Mouse (Mus musculus): ENCODE results near the gene Galk1. TPM values are rescaled to one million over a fixed set of nuclear protein-coding genes. Genes with fewer than 3 reads are reported as not detected.
"Not testable (repeated sequence)": the region's sequence is repeated elsewhere in the genome, so short reads cannot be mapped to it uniquely, and the experiment has no call there.

Gene Galk1
- polyA plus RNA-seq, 1 experiment from 2014 or later: 210 TPM

DNA sequence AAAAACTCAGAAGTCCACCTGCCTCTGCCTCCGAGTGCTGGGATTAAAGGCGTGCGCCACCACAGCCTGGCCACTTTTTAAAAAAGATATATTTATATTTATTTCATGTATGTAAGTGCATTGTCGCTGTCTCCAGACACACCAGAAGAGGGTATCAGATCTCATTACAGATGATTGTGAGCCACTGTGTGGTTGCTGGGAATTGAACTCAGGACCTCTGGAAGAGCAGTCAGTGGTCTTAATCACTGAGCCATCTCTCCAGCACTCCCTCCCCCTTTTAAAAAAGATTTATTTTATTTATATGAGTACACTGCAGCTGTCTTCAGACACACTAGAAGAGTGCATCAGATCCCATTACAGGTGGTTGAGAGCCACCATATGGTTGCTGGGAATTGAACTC is 6.3 kb upstream of the Galk1 start:
- Histone ChIP-seq H3K36me3 (peaks cover 23% of the 10 kb centered on the region), H3K4me1 (peaks cover 13% of the 10 kb centered on the region)
- not testable (repeated sequence) for H3K4me3 ChIP-seq; H3K27me3 ChIP-seq (ENCODE audit: low read depth, poor library complexity, severe bottlenecking); DNase-seq (ENCODE audit: low spot score); H3K27ac ChIP-seq (replicated peaks); H3K9me3 ChIP-seq (replicated peaks)
- WGBS: 90% methylated on average over 4 of the region's 4 CpGs

DNA sequence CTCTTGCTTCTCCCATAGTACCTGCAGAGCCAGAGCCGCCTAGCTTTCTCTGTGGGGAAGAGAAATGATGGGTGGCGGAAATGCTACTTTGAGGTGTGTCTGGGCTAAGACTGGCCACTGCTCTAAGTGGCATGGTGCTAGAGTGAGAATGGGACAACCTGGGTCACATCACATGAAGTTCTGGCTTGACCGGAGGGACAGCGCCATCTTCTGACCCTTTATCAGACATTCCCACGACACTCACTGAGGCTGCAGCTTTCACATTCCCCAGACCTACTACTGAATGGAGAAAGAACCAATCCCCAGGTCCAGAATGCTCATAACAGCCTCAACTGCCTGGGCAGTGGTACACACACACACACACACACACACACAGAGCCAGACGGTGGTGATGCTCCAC is 5.6 kb upstream of the Galk1 start:
- Histone ChIP-seq H3K27me3 (ENCODE audit: low read depth, poor library complexity, severe bottlenecking) (peaks cover 4% of the 10 kb centered on the region), H3K27ac (replicated peaks) (no peak overlapping the region), H3K36me3 (peaks cover 19% of the 10 kb centered on the region), H3K9me3 (replicated peaks) (no peaks in the 10 kb centered on the region), H3K4me3 (peak overlapping the region; percentile 4; the same call in 1 of the 2 replicates), H3K4me1 (peaks cover 14% of the 10 kb centered on the region)
- peak; percentile 47 for DNase-seq (ENCODE audit: low spot score)
- WGBS: 22% methylated on average over 6 of the region's 6 CpGs

DNA sequence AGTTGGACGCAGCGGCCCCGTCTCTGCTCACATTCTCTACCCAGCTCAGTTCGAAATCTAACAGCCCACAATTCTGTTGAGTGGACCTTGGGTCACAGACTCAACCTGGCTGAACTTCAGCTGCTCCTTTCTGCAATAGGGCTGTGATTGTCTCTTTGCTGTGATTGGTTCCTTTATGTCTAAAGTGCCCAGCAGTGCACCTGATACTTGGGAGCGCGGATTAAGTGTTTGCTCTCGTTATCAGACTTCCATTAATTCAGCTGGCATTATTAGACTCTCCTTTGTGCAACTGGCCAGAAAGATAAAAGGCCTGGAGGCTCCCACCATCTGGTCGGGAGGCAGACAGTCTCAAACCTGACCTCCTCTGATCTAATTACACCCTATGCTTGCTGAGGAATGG is 2.3 kb upstream of the Galk1 start:
- WGBS: 71% methylated on average over 8 of the region's 8 CpGs
- Histone ChIP-seq H3K4me3 (no peak overlapping the region), H3K4me1 (peaks cover 38% of the 10 kb centered on the region), H3K27me3 (ENCODE audit: low read depth, poor library complexity, severe bottlenecking) (peaks cover 7% of the 10 kb centered on the region), H3K27ac (replicated peaks) (no peak overlapping the region), H3K9me3 (replicated peaks) (no peaks in the 10 kb centered on the region), H3K36me3 (peaks cover 12% of the 10 kb centered on the region)
- no peak for DNase-seq (ENCODE audit: low spot score)

DNA sequence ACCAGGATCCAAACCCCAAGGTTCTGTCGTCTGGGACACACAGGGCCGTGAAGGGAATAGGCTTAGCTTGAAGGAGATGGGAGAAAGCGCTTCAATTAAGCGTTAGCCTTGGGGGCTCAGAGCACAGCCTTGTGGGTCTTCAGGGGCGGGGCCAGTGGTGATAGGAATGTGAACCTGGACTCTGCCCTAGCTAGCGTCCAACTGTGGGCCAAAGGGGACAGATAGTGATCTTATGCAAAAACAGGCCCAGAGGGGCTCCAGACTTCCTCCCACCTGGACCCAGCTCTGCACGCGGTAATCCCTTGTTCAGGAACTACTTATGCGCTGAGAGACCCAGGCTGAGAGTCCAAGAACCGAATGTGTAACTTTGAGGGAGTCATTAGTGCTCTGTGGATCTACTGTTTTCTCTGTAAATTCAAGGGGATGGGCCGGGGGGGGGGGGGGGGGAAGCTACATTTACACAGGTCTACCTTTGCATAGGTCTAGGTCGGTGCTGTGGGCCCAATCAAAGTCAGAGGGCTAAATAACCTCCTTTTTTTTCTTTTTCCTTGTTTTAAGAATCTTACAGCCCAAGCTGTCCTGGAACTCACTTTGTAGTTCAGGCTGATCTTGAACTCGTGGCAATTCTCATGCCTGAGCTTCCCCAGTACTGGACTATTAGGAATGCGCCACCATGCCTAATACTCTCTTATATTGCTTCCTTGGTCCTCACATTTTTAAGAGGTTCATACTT is 824 bp downstream of the Galk1 start:
- Histone ChIP-seq H3K9me3 (replicated peaks) (no peaks in the 10 kb centered on the region), H3K4me3 (peak overlapping the region; percentile 69), H3K27ac (replicated peaks) (peak overlapping the region; percentile 88), H3K36me3 (peaks cover 41% of the 10 kb centered on the region), H3K27me3 (ENCODE audit: low read depth, poor library complexity, severe bottlenecking) (peaks cover 7% of the 10 kb centered on the region), H3K4me1 (peaks cover 43% of the 10 kb centered on the region)
- 25% methylated on average over 14 of the region's 14 CpGs for WGBS
- DNase-seq (ENCODE audit: low spot score): peak; percentile 36

DNA sequence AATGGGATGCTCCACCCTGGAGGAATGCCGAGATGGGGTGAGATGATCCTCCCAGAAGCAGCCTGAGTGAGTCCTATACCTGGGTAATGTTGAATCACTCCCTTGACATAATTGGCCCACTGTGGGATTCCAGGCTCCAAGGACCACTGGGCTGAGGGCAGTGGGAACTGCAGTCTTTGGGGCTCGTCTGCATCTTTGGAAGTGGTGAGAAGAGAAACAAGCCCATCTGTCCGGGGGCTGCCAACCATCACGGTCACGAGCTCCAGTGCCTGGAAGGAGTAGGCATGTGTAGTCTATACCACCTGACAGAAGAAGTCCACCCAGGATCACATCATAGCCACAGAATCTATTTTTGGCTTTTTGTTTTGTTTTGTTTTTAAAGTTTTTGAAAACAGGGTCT is 1.6 kb downstream of the Galk1 start:
- Histone ChIP-seq H3K9me3 (replicated peaks) (no peaks in the 10 kb centered on the region), H3K36me3 (peaks cover 44% of the 10 kb centered on the region), H3K27me3 (ENCODE audit: low read depth, poor library complexity, severe bottlenecking) (peaks cover 7% of the 10 kb centered on the region), H3K27ac (replicated peaks) (no peak overlapping the region; the same call in 1 of the 2 replicates), H3K4me3 (peak overlapping the region; percentile 11; the same call in 1 of the 2 replicates), H3K4me1 (peaks cover 49% of the 10 kb centered on the region)
- DNase-seq (ENCODE audit: low spot score): no peak
- 87% methylated on average over 5 of the region's 5 CpGs for WGBS

DNA sequence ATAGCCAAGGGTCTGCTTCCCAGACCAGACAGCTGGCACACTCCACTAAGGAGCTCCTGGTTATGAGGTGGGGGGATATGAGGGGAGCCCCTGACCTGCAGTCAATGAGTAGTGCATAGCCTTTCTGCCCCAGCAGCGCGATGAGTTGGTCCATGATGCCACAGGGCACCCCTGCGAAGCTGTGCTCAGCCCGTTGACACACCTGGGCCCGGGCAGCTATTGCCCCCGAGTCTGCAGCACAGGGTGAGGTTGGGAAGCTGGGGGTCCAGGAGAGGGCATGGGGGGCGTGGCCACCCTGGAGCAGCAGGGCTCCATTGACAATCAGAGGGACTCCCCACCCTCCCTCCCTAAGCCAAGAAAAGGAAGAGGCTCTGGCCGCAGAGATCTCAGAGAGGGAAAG is 2.4 kb downstream of the Galk1 start:
- peaks cover 44% of the 10 kb centered on the region for H3K36me3 ChIP-seq
- H3K27me3 ChIP-seq (ENCODE audit: low read depth, poor library complexity, severe bottlenecking): peaks cover 11% of the 10 kb centered on the region
- H3K9me3 ChIP-seq (replicated peaks): no peaks in the 10 kb centered on the region
- 92% methylated on average over 8 of the region's 8 CpGs for WGBS
- no peak overlapping the region for H3K4me3 ChIP-seq
- peaks cover 57% of the 10 kb centered on the region for H3K4me1 ChIP-seq
- H3K27ac ChIP-seq (replicated peaks): no peak overlapping the region
- no peak for DNase-seq (ENCODE audit: low spot score)

DNA sequence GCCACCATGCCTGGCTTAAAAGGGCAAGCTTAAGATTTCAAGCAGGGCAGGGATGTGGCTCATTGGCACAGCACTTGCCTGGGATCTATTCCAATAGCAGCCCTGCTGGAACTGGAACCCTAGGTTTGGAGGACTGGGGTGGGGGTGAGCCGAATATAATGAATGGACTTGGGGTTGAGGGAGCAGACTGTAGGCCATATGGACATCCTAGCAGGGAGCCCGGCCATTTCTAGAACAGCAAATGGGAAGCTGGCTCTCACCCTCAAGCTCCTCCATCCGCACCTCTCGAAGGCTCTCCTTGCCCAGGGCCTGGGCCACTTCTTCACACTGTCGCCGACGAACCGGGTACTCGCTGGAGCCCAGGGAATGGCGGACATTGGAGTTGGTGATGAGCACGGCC is 2.9 kb downstream of the Galk1 start:
- no peak overlapping the region for H3K4me3 ChIP-seq
- peaks cover 62% of the 10 kb centered on the region for H3K4me1 ChIP-seq
- H3K27me3 ChIP-seq (ENCODE audit: low read depth, poor library complexity, severe bottlenecking): peaks cover 11% of the 10 kb centered on the region
- DNase-seq (ENCODE audit: low spot score): no peak
- peaks cover 44% of the 10 kb centered on the region for H3K36me3 ChIP-seq
- WGBS: 94% methylated on average over 11 of the region's 11 CpGs
- no peak overlapping the region for H3K27ac ChIP-seq (replicated peaks)
- no peaks in the 10 kb centered on the region for H3K9me3 ChIP-seq (replicated peaks)

DNA sequence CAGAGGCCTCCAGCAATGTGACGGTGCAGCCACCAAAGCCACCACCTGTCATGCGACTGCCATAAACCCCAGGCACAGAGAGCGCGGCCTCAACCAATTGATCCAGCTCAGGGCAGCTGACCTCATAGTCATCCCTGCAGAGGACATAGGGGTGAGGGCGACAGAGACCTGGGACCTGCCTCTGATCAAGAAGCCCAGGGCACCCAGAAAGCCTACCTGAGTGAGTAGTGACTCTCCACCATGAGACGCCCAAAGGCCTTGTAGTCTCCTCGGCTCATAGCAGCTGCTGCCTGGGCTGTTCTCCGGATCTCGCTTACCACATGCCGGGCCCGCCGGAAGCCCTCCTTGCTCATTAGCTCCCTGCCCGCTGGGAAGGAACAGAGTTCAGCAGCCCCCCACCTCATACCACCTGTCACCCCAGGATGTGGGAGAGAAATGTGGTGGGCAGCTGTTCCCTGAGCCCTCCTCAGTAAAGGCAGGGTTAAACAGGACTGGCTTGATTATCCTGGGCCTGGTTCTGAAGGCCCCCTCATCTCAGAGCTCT is 3.6 kb downstream of the Galk1 start:
- no peaks in the 10 kb centered on the region for H3K9me3 ChIP-seq (replicated peaks)
- no peak for DNase-seq (ENCODE audit: low spot score)
- H3K27ac ChIP-seq (replicated peaks): no peak overlapping the region
- peaks cover 14% of the 10 kb centered on the region for H3K27me3 ChIP-seq (ENCODE audit: low read depth, poor library complexity, severe bottlenecking)
- 95% methylated on average over 13 of the region's 13 CpGs for WGBS
- no peak overlapping the region for H3K4me3 ChIP-seq
- H3K36me3 ChIP-seq: peaks cover 44% of the 10 kb centered on the region
- H3K4me1 ChIP-seq: peaks cover 67% of the 10 kb centered on the region

DNA sequence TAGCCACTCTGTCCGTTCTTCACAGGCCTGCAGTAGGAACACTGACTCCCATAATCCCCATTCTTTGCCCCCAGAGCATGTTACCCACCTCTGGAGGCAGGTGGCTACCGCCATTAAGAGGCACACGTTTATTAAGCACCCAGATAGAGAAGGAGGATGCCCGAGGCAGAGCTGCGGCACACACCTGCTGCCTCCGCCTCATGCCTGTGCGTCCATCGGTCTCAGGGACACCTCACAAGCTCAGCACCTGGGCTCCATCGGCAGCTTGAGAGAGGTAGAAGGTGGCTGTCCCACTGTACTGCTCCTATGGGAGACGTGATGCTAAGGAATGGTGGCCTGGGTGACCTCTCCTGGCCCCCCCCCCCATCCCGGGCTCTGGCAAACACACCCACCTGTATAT is 4.1 kb downstream of the Galk1 start:
- no peaks in the 10 kb centered on the region for H3K9me3 ChIP-seq (replicated peaks)
- peaks cover 67% of the 10 kb centered on the region for H3K4me1 ChIP-seq
- H3K27ac ChIP-seq (replicated peaks): no peak overlapping the region
- DNase-seq (ENCODE audit: low spot score): no peak
- peaks cover 44% of the 10 kb centered on the region for H3K36me3 ChIP-seq
- 92% methylated on average over 11 of the region's 11 CpGs for WGBS
- no peak overlapping the region for H3K4me3 ChIP-seq
- H3K27me3 ChIP-seq (ENCODE audit: low read depth, poor library complexity, severe bottlenecking): peaks cover 17% of the 10 kb centered on the region

DNA sequence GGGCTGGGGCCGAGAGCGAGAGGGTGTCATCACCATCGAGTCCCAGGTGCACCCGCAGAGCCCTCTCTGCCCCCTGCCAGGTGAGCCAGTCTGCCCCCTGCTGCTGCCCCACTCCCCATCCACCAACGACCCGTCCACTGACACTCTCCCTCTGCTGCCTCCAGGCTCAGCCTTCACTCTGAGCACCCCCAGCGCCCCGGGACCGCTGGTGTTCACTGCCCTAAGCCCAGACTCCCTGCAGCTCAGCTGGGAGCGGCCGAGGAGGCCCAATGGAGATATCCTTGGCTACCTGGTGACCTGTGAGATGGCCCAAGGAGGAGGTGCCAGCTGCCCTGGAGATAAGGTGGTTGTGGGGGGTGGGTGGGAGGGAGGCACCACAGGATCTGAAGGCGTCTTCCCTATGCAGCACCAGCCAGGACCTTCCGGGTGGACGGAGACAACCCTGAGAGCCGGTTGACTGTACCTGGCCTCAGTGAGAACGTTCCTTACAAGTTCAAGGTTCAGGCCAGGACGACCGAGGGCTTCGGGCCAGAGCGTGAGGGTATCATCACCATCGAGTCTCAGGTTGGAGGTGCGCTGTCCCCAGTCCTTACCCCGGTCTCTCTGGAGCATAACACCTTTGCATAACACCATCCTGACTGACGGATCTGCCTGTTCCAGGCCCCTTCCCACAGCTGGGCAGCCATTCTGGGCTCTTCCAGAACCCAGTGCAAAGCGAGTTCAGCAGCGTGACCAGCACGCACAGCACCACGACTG is 5.2 kb downstream of the Galk1 start:
- DNase-seq (ENCODE audit: low spot score): no peak
- 0 out of 2 replicates have a peak overlapping the region, but pooled peaks have one; percentile 6 for H3K27ac ChIP-seq (replicated peaks)
- 88% methylated on average over 28 of the region's 28 CpGs for WGBS
- H3K4me1 ChIP-seq: peaks cover 57% of the 10 kb centered on the region
- no peaks in the 10 kb centered on the region for H3K9me3 ChIP-seq (replicated peaks)
- peaks cover 44% of the 10 kb centered on the region for H3K36me3 ChIP-seq
- peaks cover 12% of the 10 kb centered on the region; the same call in 1 of the 2 replicates for H3K27me3 ChIP-seq (ENCODE audit: low read depth, poor library complexity, severe bottlenecking)
- no peak overlapping the region for H3K4me3 ChIP-seq

DNA sequence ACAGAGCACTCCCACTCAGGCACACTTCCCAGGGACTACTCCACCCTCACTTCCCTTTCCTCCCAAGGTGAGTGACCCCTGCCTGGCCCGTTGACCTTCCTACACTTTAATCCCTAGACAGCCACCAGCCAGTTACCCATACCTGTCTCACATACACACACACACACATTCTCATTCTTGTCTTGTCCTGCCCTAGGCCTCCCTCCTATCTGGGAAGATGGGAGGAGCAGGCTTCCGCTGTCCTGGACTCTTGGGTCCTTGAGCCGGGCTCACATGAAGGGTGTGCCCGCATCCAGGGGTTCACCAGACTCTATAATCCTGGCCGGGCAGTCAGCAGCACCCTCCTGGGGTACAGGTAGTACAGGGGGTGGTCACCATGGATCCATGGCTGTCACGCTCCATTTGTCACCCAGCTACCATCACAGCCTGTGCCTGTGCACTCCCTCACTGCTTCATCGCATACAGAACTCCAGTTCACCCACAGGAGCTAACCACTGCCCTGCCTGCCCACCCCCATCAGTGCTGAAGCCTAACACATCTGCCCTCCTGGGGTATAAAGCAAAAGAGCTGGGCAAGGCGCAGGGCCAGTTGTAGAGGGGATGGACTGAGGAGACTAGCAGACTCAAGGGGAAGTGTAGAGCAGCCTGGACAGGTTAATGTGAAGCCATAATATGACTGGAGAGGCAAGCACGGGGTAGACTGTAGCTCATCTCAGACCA is 6.7 kb downstream of the Galk1 start:
- Histone ChIP-seq H3K27me3 (ENCODE audit: low read depth, poor library complexity, severe bottlenecking) (peaks cover 15% of the 10 kb centered on the region; the same call in 1 of the 2 replicates), H3K27ac (replicated peaks) (peak overlapping the region; percentile 82), H3K9me3 (replicated peaks) (no peaks in the 10 kb centered on the region), H3K4me3 (peak overlapping the region; percentile 57), H3K36me3 (peaks cover 43% of the 10 kb centered on the region), H3K4me1 (peaks cover 50% of the 10 kb centered on the region)
- 65% methylated on average over 9 of the region's 9 CpGs for WGBS
- no peak for DNase-seq (ENCODE audit: low spot score)

DNA sequence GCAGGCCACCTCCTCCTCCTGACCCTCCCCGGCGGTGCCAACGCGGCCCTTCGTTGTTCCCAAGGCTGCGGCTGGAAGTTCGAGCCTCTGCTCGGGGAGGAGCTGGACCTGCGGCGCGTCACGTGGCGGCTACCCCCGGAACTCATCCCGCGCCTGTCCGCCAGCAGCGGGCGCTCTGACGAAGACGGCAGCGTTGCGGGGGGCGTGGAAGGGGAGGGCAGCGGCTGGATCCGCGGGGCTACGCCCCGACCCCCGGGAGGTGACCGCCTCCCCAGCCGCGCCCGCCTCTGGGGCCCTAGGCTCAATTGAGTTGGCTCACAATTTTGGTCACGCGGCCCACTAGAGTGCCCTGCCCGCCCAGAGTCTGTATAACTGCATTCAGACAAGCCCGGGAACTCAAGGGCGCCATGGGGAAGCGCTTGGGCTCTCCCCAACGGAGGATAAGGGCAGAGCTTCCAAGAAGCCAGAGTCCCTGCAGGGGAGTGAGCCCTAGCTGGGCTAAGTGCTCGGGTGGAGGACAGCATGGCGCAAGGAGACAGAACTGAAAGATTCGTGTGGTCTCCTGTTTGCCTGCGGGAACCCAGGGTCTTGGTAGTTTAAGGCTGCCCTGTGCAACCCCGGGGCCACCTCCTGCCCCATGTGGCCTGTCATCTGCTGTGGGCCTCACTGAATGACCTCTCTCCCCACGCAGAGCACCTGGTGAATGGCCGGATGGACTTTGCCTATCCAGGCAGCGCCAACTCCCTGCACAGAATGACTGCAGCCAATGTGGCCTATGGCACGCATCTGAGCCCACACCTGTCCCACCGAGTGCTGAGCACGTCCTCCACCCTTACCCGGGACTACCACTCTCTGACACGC is 7.4 kb downstream of the Galk1 start:
- H3K36me3 ChIP-seq: peaks cover 35% of the 10 kb centered on the region
- peak overlapping the region; percentile 82 for H3K27ac ChIP-seq (replicated peaks)
- H3K4me3 ChIP-seq: peak overlapping the region; percentile 57
- peaks cover 50% of the 10 kb centered on the region for H3K4me1 ChIP-seq
- WGBS: 7% methylated on average over 54 of the region's 54 CpGs
- DNase-seq (ENCODE audit: low spot score): peak; percentile 84
- peaks cover 23% of the 10 kb centered on the region for H3K27me3 ChIP-seq (ENCODE audit: low read depth, poor library complexity, severe bottlenecking)
- no peaks in the 10 kb centered on the region for H3K9me3 ChIP-seq (replicated peaks)
